Mouse (Mus musculus) neural tube, embryonic 12.5 days (tissue): ENCODE measurements around the gene Rnf141. TPM values are rescaled to one million over a fixed set of nuclear protein-coding genes. Genes with fewer than 3 reads are reported as not detected.

Source experiments
- ATAC-seq: fragments of 200-750 bp; cut with Nextera tagmentation; 2 replicates; pipeline ENCODE4 v1.8.0; 2017; ENCODE audit warnings: low read depth, mild to moderate bottlenecking, moderate TSS enrichment, moderate library complexity; ENCODE audit not compliant: low FRiP score
- H3K27ac ChIP-seq: fragments of 300-500 bp; sonication (generic); 2 replicates; pipeline ENCODE4 v1.5.1; 2016
- H3K27me3 ChIP-seq: fragments of 300-500 bp; sonication (generic); replicated peaks from 2 replicates; pipeline ENCODE4 v1.6.1; 2016; ENCODE audit warnings: mild to moderate bottlenecking
- H3K36me3 ChIP-seq: fragments of 300-500 bp; sonication (generic); 2 replicates; pipeline ENCODE4 v1.6.1; 2016; ENCODE audit warnings: mild to moderate bottlenecking
- H3K4me1 ChIP-seq: fragments of 300-500 bp; sonication (generic); 2 replicates; pipeline ENCODE4 v1.6.1; 2016
- H3K4me2 ChIP-seq: fragments of 300-500 bp; sonication (generic); replicated peaks from 2 replicates; pipeline ENCODE4 v1.6.1; 2016; ENCODE audit warnings: mild to moderate bottlenecking
- H3K4me3 ChIP-seq: fragments of 300-500 bp; sonication (generic); 2 replicates; pipeline ENCODE4 v1.5.1; 2016
- H3K9ac ChIP-seq: fragments of 300-500 bp; sonication (generic); 2 replicates; pipeline ENCODE4 v1.6.1; 2016; ENCODE audit warnings: mild to moderate bottlenecking
- H3K9me3 ChIP-seq: fragments of 300-500 bp; sonication (generic); 2 replicates; pipeline ENCODE4 v1.6.1; 2016; ENCODE audit warnings: mild to moderate bottlenecking
- WGBS: fragments of 180-500 bp; shearing (Covaris S2); methylation state at CpG from one replicate; pipeline ENCODE4 v1.1.7; 2016; 5-methylcytosine and 5-hydroxymethylcytosine counted together
- polyA plus RNA-seq: library from polyadenylated mRNA; unstranded; fragments of >200 nt; fragmentation: Nextera tagmentation; extraction: Ambion mirVana; gene quantifications from 2 replicates; pipeline ENCODE4 v1.2.1, GENCODE M21; 2016

The Rnf141 gene
- polyA plus RNA-seq, 1 experiment from 2014 or later, result 30.7 TPM

GRCm38 (mm10) chr7:110823593-110823992 lies 20.7 kb downstream of the Rnf141 start:
- no peak for ATAC-seq
- peaks cover 17% of the 10 kb centered on the region for H3K36me3 ChIP-seq
- no peaks in the 10 kb centered on the region for H3K9me3 ChIP-seq
- 84% methylated on average over 4 of the region's 4 CpGs for WGBS
- H3K4me1 ChIP-seq, result peaks cover 5% of the 10 kb centered on the region; the same call in 1 of the 2 replicates
- H3K4me3 ChIP-seq, result no peak overlapping the region
- H3K9ac ChIP-seq, result no peak overlapping the region
- no peaks in the 10 kb centered on the region for H3K27me3 ChIP-seq
- H3K27ac ChIP-seq, result no peak overlapping the region
- no peak overlapping the region for H3K4me2 ChIP-seq

- Histone ChIP-seq H3K4me1 (peaks cover 5% of the 10 kb centered on the region; the same call in 1 of the 2 replicates), H3K4me3 (no peak overlapping the region), H3K9me3 (no peaks in the 10 kb centered on the region), H3K9ac (no peak overlapping the region), H3K4me2 (no peak overlapping the region), H3K27ac (no peak overlapping the region), H3K36me3 (peaks cover 17% of the 10 kb centered on the region), H3K27me3 (no peaks in the 10 kb centered on the region)
- WGBS, result 84% methylated on average over 8 of the region's 8 CpGs
- no peak for ATAC-seq
Observed at GRCm38 (mm10) chr7:110823076-110823475, 21.2 kb downstream of the Rnf141 start.

- no peak for ATAC-seq
- Histone ChIP-seq H3K9me3 (no peaks in the 10 kb centered on the region), H3K27me3 (no peaks in the 10 kb centered on the region), H3K27ac (no peak overlapping the region), H3K36me3 (peaks cover 17% of the 10 kb centered on the region), H3K4me3 (no peak overlapping the region), H3K4me2 (no peak overlapping the region), H3K4me1 (peaks cover 5% of the 10 kb centered on the region; the same call in 1 of the 2 replicates), H3K9ac (no peak overlapping the region)
- WGBS, result 68% methylated on average over 4 of the region's 4 CpGs
Observed at GRCm38 (mm10) chr7:110822055-110822454, 22.2 kb downstream of the Rnf141 start.

- 47% methylated on average over 3 of the region's 3 CpGs for WGBS
- Histone ChIP-seq H3K4me1 (peaks cover 5% of the 10 kb centered on the region; the same call in 1 of the 2 replicates), H3K27me3 (no peaks in the 10 kb centered on the region), H3K9ac (no peak overlapping the region), H3K27ac (no peak overlapping the region), H3K4me2 (no peak overlapping the region), H3K9me3 (no peaks in the 10 kb centered on the region), H3K36me3 (peaks cover 17% of the 10 kb centered on the region), H3K4me3 (no peak overlapping the region)
- no peak for ATAC-seq
Observed at GRCm38 (mm10) chr7:110821653-110822052, 22.6 kb downstream of the Rnf141 start.

GRCm38 (mm10) chr7:110821068-110821467 lies 23.2 kb downstream of the Rnf141 start:
- no peak overlapping the region for H3K4me2 ChIP-seq
- no peaks in the 10 kb centered on the region for H3K9me3 ChIP-seq
- H3K4me1 ChIP-seq, result peaks cover 5% of the 10 kb centered on the region; the same call in 1 of the 2 replicates
- no peaks in the 10 kb centered on the region for H3K27me3 ChIP-seq
- H3K27ac ChIP-seq, result no peak overlapping the region
- ATAC-seq, result peak; percentile 63; the same call in 1 of the 2 replicates
- no peak overlapping the region for H3K9ac ChIP-seq
- WGBS, result 15% methylated on average over 5 of the region's 5 CpGs
- H3K36me3 ChIP-seq, result peaks cover 17% of the 10 kb centered on the region
- no peak overlapping the region for H3K4me3 ChIP-seq

- ATAC-seq, result no peak
- Histone ChIP-seq H3K9ac (no peak overlapping the region), H3K27ac (no peak overlapping the region), H3K4me1 (peaks cover 5% of the 10 kb centered on the region; the same call in 1 of the 2 replicates), H3K4me3 (no peak overlapping the region), H3K9me3 (no peaks in the 10 kb centered on the region), H3K27me3 (no peaks in the 10 kb centered on the region), H3K4me2 (no peak overlapping the region), H3K36me3 (peaks cover 6% of the 10 kb centered on the region; the same call in 1 of the 2 replicates)
- 91% methylated on average over 11 of the region's 11 CpGs for WGBS
Observed at GRCm38 (mm10) chr7:110818787-110819350, 25.4 kb downstream of the Rnf141 start.

- WGBS, result 84% methylated on average over 6 of the region's 6 CpGs
- H3K36me3 ChIP-seq, result peaks cover 2% of the 10 kb centered on the region; the same call in 1 of the 2 replicates
- no peaks in the 10 kb centered on the region for H3K9me3 ChIP-seq
- no peak overlapping the region for H3K27ac ChIP-seq
- H3K9ac ChIP-seq, result no peak overlapping the region
- H3K4me3 ChIP-seq, result no peak overlapping the region
- no peak for ATAC-seq
- no peaks in the 10 kb centered on the region for H3K27me3 ChIP-seq
- H3K4me1 ChIP-seq, result peaks cover 5% of the 10 kb centered on the region; the same call in 1 of the 2 replicates
- no peak overlapping the region for H3K4me2 ChIP-seq
Observed at GRCm38 (mm10) chr7:110818206-110818605, 26.1 kb downstream of the Rnf141 start.

GRCm38 (mm10) chr7:110816037-110816436 lies 28.2 kb downstream of the Rnf141 start:
- Histone ChIP-seq H3K36me3 (no peaks in the 10 kb centered on the region), H3K27ac (no peak overlapping the region), H3K9ac (no peak overlapping the region), H3K4me1 (peaks cover 2% of the 10 kb centered on the region; the same call in 1 of the 2 replicates), H3K27me3 (no peaks in the 10 kb centered on the region), H3K9me3 (no peaks in the 10 kb centered on the region), H3K4me3 (no peak overlapping the region), H3K4me2 (no peak overlapping the region)
- WGBS, result 77% methylated on average over 5 of the region's 5 CpGs
- ATAC-seq, result no peak

GRCm38 (mm10) chr7:110813983-110814382 lies 30.3 kb downstream of the Rnf141 start:
- no peak overlapping the region for H3K4me3 ChIP-seq
- H3K4me1 ChIP-seq, result no peaks in the 10 kb centered on the region
- H3K27ac ChIP-seq, result no peak overlapping the region
- no peak overlapping the region for H3K9ac ChIP-seq
- H3K4me2 ChIP-seq, result no peak overlapping the region
- no peaks in the 10 kb centered on the region for H3K27me3 ChIP-seq
- WGBS, result 78% methylated on average over 1 of the region's 1 CpGs
- H3K9me3 ChIP-seq, result no peaks in the 10 kb centered on the region
- ATAC-seq, result no peak
- no peaks in the 10 kb centered on the region for H3K36me3 ChIP-seq

- no peak for ATAC-seq
- 86% methylated on average over 5 of the region's 5 CpGs for WGBS
- no peaks in the 10 kb centered on the region for H3K4me1 ChIP-seq
- no peaks in the 10 kb centered on the region for H3K27me3 ChIP-seq
- H3K36me3 ChIP-seq, result no peaks in the 10 kb centered on the region
- no peaks in the 10 kb centered on the region for H3K9me3 ChIP-seq
- H3K4me2 ChIP-seq, result no peak overlapping the region
- H3K9ac ChIP-seq, result no peak overlapping the region
- no peak overlapping the region for H3K4me3 ChIP-seq
- no peak overlapping the region for H3K27ac ChIP-seq
Observed at GRCm38 (mm10) chr7:110811529-110811928, 32.7 kb downstream of the Rnf141 start.

GRCm38 (mm10) chr7:110810995-110811394 lies 33.3 kb downstream of the Rnf141 start:
- no peak overlapping the region for H3K27ac ChIP-seq
- WGBS, result 88% methylated on average over 8 of the region's 8 CpGs
- no peak overlapping the region for H3K4me3 ChIP-seq
- no peak overlapping the region for H3K9ac ChIP-seq
- no peaks in the 10 kb centered on the region for H3K27me3 ChIP-seq
- H3K36me3 ChIP-seq, result no peaks in the 10 kb centered on the region
- H3K4me1 ChIP-seq, result no peaks in the 10 kb centered on the region
- no peak for ATAC-seq
- no peaks in the 10 kb centered on the region for H3K9me3 ChIP-seq
- H3K4me2 ChIP-seq, result no peak overlapping the region

GRCm38 (mm10) chr7:110809585-110810557 lies 34.4 kb downstream of the Rnf141 start:
- no peak for ATAC-seq
- H3K4me1 ChIP-seq, result no peaks in the 10 kb centered on the region
- no peaks in the 10 kb centered on the region for H3K9me3 ChIP-seq
- no peaks in the 10 kb centered on the region for H3K27me3 ChIP-seq
- H3K27ac ChIP-seq, result no peak overlapping the region
- H3K4me2 ChIP-seq, result no peak overlapping the region
- H3K9ac ChIP-seq, result no peak overlapping the region
- WGBS, result 85% methylated on average over 18 of the region's 18 CpGs
- no peaks in the 10 kb centered on the region for H3K36me3 ChIP-seq
- no peak overlapping the region for H3K4me3 ChIP-seq
